Mouse (Mus musculus): ENCODE data around the gene Dip2c. TPM values are rescaled to one million over a fixed set of nuclear protein-coding genes. Genes with fewer than 3 reads are reported as not detected.

Dip2c gene
- polyA plus RNA-seq, 1 experiment: 1.2 TPM

- no peak overlapping the region for H3K27ac ChIP-seq (ENCODE audit: control insufficient read depth, insufficient read depth, low read depth, low read length, poor library complexity)
- H3K4me1 ChIP-seq (ENCODE audit: control insufficient read depth, insufficient read depth, low read length): no peaks in the 10 kb centered on the region
- no peak overlapping the region for H3K4me3 ChIP-seq (replicated peaks; ENCODE audit: control insufficient read depth, low read depth, low read length)
- 73% methylated on average over 4 of the region's 4 CpGs for WGBS
- TF ChIP-seq POLR2A (IDR thresholded peaks at IDR 0.05; ENCODE audit: borderline replicate concordance, control insufficient read depth, low read depth, low read length): no peak
- no peak for TF ChIP-seq CTCF (IDR thresholded peaks at IDR 0.05; ENCODE audit: control insufficient read depth, insufficient read depth, low read length)
Observed at GRCm38 (mm10) chr13:9340293-9340692, 64.0 kb downstream of the Dip2c start.

GRCm38 (mm10) chr13:9342696-9343095 lies 66.4 kb downstream of the Dip2c start:
- Histone ChIP-seq H3K4me1 (ENCODE audit: control insufficient read depth, insufficient read depth, low read length) (no peaks in the 10 kb centered on the region), H3K27ac (ENCODE audit: control insufficient read depth, insufficient read depth, low read depth, low read length, poor library complexity) (no peak overlapping the region), H3K4me3 (replicated peaks; ENCODE audit: control insufficient read depth, low read depth, low read length) (no peak overlapping the region)
- TF ChIP-seq CTCF (IDR thresholded peaks at IDR 0.05; ENCODE audit: control insufficient read depth, insufficient read depth, low read length) (no peak), POLR2A (IDR thresholded peaks at IDR 0.05; ENCODE audit: borderline replicate concordance, control insufficient read depth, low read depth, low read length) (no peak)
- 58% methylated on average over 1 of the region's 1 CpGs for WGBS

- Histone ChIP-seq H3K27ac (ENCODE audit: control insufficient read depth, insufficient read depth, low read depth, low read length, poor library complexity) (no peak overlapping the region), H3K4me3 (replicated peaks; ENCODE audit: control insufficient read depth, low read depth, low read length) (no peak overlapping the region), H3K4me1 (ENCODE audit: control insufficient read depth, insufficient read depth, low read length) (no peaks in the 10 kb centered on the region)
- 80% methylated on average over 3 of the region's 3 CpGs for WGBS
- TF ChIP-seq CTCF (IDR thresholded peaks at IDR 0.05; ENCODE audit: control insufficient read depth, insufficient read depth, low read length) (no peak), POLR2A (IDR thresholded peaks at IDR 0.05; ENCODE audit: borderline replicate concordance, control insufficient read depth, low read depth, low read length) (no peak)
Observed at GRCm38 (mm10) chr13:9347448-9347847, 71.1 kb downstream of the Dip2c start.

GRCm38 (mm10) chr13:9350670-9351069 lies 74.3 kb downstream of the Dip2c start:
- 83% methylated on average over 2 of the region's 2 CpGs for WGBS
- H3K27ac ChIP-seq (ENCODE audit: control insufficient read depth, insufficient read depth, low read depth, low read length, poor library complexity): no peak overlapping the region
- H3K4me1 ChIP-seq (ENCODE audit: control insufficient read depth, insufficient read depth, low read length): no peaks in the 10 kb centered on the region
- TF ChIP-seq CTCF (IDR thresholded peaks at IDR 0.05; ENCODE audit: control insufficient read depth, insufficient read depth, low read length) (no peak), POLR2A (IDR thresholded peaks at IDR 0.05; ENCODE audit: borderline replicate concordance, control insufficient read depth, low read depth, low read length) (no peak)
- no peak overlapping the region for H3K4me3 ChIP-seq (replicated peaks; ENCODE audit: control insufficient read depth, low read depth, low read length)

GRCm38 (mm10) chr13:9353890-9354289 lies 77.6 kb downstream of the Dip2c start:
- H3K4me1 ChIP-seq (ENCODE audit: control insufficient read depth, insufficient read depth, low read length): no peaks in the 10 kb centered on the region
- H3K4me3 ChIP-seq (replicated peaks; ENCODE audit: control insufficient read depth, low read depth, low read length): no peak overlapping the region
- no peak for TF ChIP-seq POLR2A (IDR thresholded peaks at IDR 0.05; ENCODE audit: borderline replicate concordance, control insufficient read depth, low read depth, low read length)
- no peak for TF ChIP-seq CTCF (IDR thresholded peaks at IDR 0.05; ENCODE audit: control insufficient read depth, insufficient read depth, low read length)
- WGBS: 86% methylated on average over 1 of the region's 1 CpGs
- H3K27ac ChIP-seq (ENCODE audit: control insufficient read depth, insufficient read depth, low read depth, low read length, poor library complexity): no peak overlapping the region

GRCm38 (mm10) chr13:9355331-9355730 lies 79.0 kb downstream of the Dip2c start:
- Histone ChIP-seq H3K4me1 (ENCODE audit: control insufficient read depth, insufficient read depth, low read length) (no peaks in the 10 kb centered on the region), H3K4me3 (replicated peaks; ENCODE audit: control insufficient read depth, low read depth, low read length) (no peak overlapping the region), H3K27ac (ENCODE audit: control insufficient read depth, insufficient read depth, low read depth, low read length, poor library complexity) (no peak overlapping the region)
- WGBS: 76% methylated on average over 4 of the region's 4 CpGs
- no peak for TF ChIP-seq POLR2A (IDR thresholded peaks at IDR 0.05; ENCODE audit: borderline replicate concordance, control insufficient read depth, low read depth, low read length)
- no peak for TF ChIP-seq CTCF (IDR thresholded peaks at IDR 0.05; ENCODE audit: control insufficient read depth, insufficient read depth, low read length)

- 78% methylated on average over 2 of the region's 2 CpGs for WGBS
- no peak overlapping the region for H3K27ac ChIP-seq (ENCODE audit: control insufficient read depth, insufficient read depth, low read depth, low read length, poor library complexity)
- H3K4me1 ChIP-seq (ENCODE audit: control insufficient read depth, insufficient read depth, low read length): no peaks in the 10 kb centered on the region
- no peak for TF ChIP-seq CTCF (IDR thresholded peaks at IDR 0.05; ENCODE audit: control insufficient read depth, insufficient read depth, low read length)
- no peak for TF ChIP-seq POLR2A (IDR thresholded peaks at IDR 0.05; ENCODE audit: borderline replicate concordance, control insufficient read depth, low read depth, low read length)
- no peak overlapping the region for H3K4me3 ChIP-seq (replicated peaks; ENCODE audit: control insufficient read depth, low read depth, low read length)
Observed at GRCm38 (mm10) chr13:9361457-9361856, 85.1 kb downstream of the Dip2c start.

- no peaks in the 10 kb centered on the region for H3K4me1 ChIP-seq (ENCODE audit: control insufficient read depth, insufficient read depth, low read length)
- H3K27ac ChIP-seq (ENCODE audit: control insufficient read depth, insufficient read depth, low read depth, low read length, poor library complexity): no peak overlapping the region
- no peak overlapping the region for H3K4me3 ChIP-seq (replicated peaks; ENCODE audit: control insufficient read depth, low read depth, low read length)
- no peak for TF ChIP-seq CTCF (IDR thresholded peaks at IDR 0.05; ENCODE audit: control insufficient read depth, insufficient read depth, low read length)
- no peak for TF ChIP-seq POLR2A (IDR thresholded peaks at IDR 0.05; ENCODE audit: borderline replicate concordance, control insufficient read depth, low read depth, low read length)
- 41% methylated on average over 1 of the region's 1 CpGs for WGBS
Observed at GRCm38 (mm10) chr13:9371387-9371786, 95.1 kb downstream of the Dip2c start.

DNA sequence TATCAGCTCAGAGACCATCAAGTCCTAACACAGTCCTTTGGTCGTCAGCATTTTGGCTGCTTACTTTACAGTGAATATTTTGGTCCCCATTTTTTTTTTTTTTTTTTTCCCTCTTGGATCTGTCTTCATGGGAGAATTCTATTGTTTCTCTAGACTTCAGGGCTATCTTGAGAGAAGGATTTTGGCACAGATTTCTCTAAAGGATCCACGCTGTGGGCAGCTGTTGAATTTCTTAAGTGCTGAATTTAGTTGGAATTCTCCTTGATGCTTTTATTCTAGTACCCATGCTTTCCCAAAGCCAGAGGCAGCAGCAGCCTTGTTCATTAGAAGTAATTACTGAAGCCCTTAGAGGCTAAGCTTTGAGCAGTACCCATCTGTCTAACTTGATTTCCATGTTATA lies 100.8 kb downstream of the Dip2c start:
- no peak overlapping the region for H3K4me3 ChIP-seq (replicated peaks; ENCODE audit: control insufficient read depth, low read depth, low read length)
- no peak overlapping the region for H3K27ac ChIP-seq (ENCODE audit: control insufficient read depth, insufficient read depth, low read depth, low read length, poor library complexity)
- TF ChIP-seq POLR2A (IDR thresholded peaks at IDR 0.05; ENCODE audit: borderline replicate concordance, control insufficient read depth, low read depth, low read length): no peak
- no peak for TF ChIP-seq CTCF (IDR thresholded peaks at IDR 0.05; ENCODE audit: control insufficient read depth, insufficient read depth, low read length)
- 78% methylated on average over 2 of the region's 2 CpGs for WGBS
- H3K4me1 ChIP-seq (ENCODE audit: control insufficient read depth, insufficient read depth, low read length): no peaks in the 10 kb centered on the region
